In the genomic region with DNA sequence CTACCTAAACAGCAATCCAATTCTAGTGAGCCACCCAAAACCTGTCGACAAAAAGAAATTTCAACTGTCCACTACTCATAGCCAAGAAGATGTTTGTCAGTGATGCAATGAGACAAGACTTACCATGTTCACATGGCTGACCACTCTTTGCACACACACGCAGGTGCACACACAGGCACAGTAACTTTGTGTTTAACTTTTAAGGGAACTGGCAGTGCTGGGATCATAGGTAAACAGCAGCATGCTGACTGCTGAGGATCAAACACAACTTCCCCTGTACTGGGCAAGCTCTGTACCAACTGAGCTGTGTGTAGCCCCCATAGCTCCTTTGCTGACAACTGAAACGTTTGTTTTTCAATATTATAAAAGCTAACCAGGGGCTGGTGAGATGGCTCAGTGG, we compare ENCODE assay signal across 26 mouse cellular contexts. TPM values are rescaled to one million over a fixed set of nuclear protein-coding genes. Genes with fewer than 3 reads are reported as not detected.
DNase-seq lines count a peak whose midpoint lies in the region; ATAC-seq and TF ChIP-seq lines count a peak whose summit lies in the region.
"Had no signal": no experiment of that assay in that cellular context is flagged by ENCODE, and none has a peak within 500 bp of the region (broad histone marks: within the 10 kb centered on the region; RNA-seq: fewer than 3 reads in every experiment).

No protein-coding gene starts in this region.

- H3K4me2 ChIP-seq in hindbrain, embryonic 15.5 days, result no peak overlapping the region
- H3K4me2 ChIP-seq in hindbrain, embryonic 14.5 days (replicated peaks), result no peak overlapping the region
- H3K4me2 ChIP-seq in liver, embryonic 12.5 days, result no peak overlapping the region
- no peak overlapping the region for H3K4me2 ChIP-seq in liver, embryonic 11.5 days
- H3K4me2 ChIP-seq in liver, postnatal 0 days (ENCODE audit: low read depth, low read length), result no peak overlapping the region
- H3K4me2 ChIP-seq: embryonic facial prominence, embryonic 13.5 days; embryonic facial prominence, embryonic 15.5 days; forebrain, embryonic 13.5 days; forebrain, embryonic 15.5 days had no signal

- no peak overlapping the region for H3K4me3 ChIP-seq in hindbrain, embryonic 15.5 days
- no peak overlapping the region for H3K4me3 ChIP-seq in hindbrain, embryonic 14.5 days (replicated peaks; ENCODE audit: low read length)
- H3K4me3 ChIP-seq in liver, embryonic 12.5 days, result no peak overlapping the region
- no peak overlapping the region for H3K4me3 ChIP-seq in liver, embryonic 11.5 days (ENCODE audit: low read depth, low read length)
- H3K4me3 ChIP-seq in liver, postnatal 0 days (ENCODE audit: low read depth, low read length), result no peak overlapping the region
- H3K4me3 ChIP-seq: embryonic facial prominence, embryonic 13.5 days; embryonic facial prominence, embryonic 15.5 days; forebrain, embryonic 13.5 days; forebrain, embryonic 15.5 days had no signal

- no peaks in the 10 kb centered on the region for H3K27me3 ChIP-seq in hindbrain, embryonic 15.5 days
- no peaks in the 10 kb centered on the region for H3K27me3 ChIP-seq in hindbrain, embryonic 14.5 days (ENCODE audit: control insufficient read depth, insufficient read depth, low read length)
- H3K27me3 ChIP-seq in liver, embryonic 12.5 days (replicated peaks), result no peaks in the 10 kb centered on the region
- H3K27me3 ChIP-seq in liver, embryonic 11.5 days (replicated peaks; ENCODE audit: control insufficient read depth, insufficient read depth, low read length), result no peaks in the 10 kb centered on the region
- H3K27me3 ChIP-seq in liver, postnatal 0 days (ENCODE audit: insufficient read depth, low read length), result no peaks in the 10 kb centered on the region
- H3K27me3 ChIP-seq: embryonic facial prominence, embryonic 13.5 days; embryonic facial prominence, embryonic 15.5 days; forebrain, embryonic 13.5 days; forebrain, embryonic 15.5 days had no signal

- ATAC-seq in hindbrain, embryonic 15.5 days (ENCODE audit: low FRiP score, low read depth), result 0 out of 2 replicates have a peak, but pooled peaks have one; percentile 15
- no peak for ATAC-seq in hindbrain, embryonic 14.5 days (ENCODE audit: low FRiP score)
- ATAC-seq in liver, embryonic 12.5 days, result 0 out of 2 replicates have a peak, but pooled peaks have one; percentile 43
- no peak for ATAC-seq in liver, embryonic 11.5 days (replicated peaks; ENCODE audit: low FRiP score)
- peak; percentile 87 for ATAC-seq in liver, postnatal 0 days
- ATAC-seq in erythroblast, adult 5-6 weeks (replicated peaks; ENCODE audit: low FRiP score, poor library complexity, severe bottlenecking), result no peak
- ATAC-seq: forebrain, embryonic 13.5 days; forebrain, embryonic 15.5 days had no signal

- no peak for TF ChIP-seq EP300 in liver, postnatal 0 days (IDR thresholded peaks at IDR 0.05; ENCODE audit: low read depth)

- TF ChIP-seq CTCF in liver, postnatal 0 days (IDR thresholded peaks at IDR 0.05; ENCODE audit: low read depth), result no peak

- no peaks in the 10 kb centered on the region for H3K36me3 ChIP-seq in hindbrain, embryonic 15.5 days
- H3K36me3 ChIP-seq in hindbrain, embryonic 14.5 days (replicated peaks; ENCODE audit: control insufficient read depth, insufficient read depth), result no peaks in the 10 kb centered on the region
- no peaks in the 10 kb centered on the region for H3K36me3 ChIP-seq in liver, embryonic 12.5 days
- H3K36me3 ChIP-seq in liver, embryonic 11.5 days (ENCODE audit: control insufficient read depth, insufficient read depth, low read length), result no peaks in the 10 kb centered on the region
- no peaks in the 10 kb centered on the region for H3K36me3 ChIP-seq in liver, postnatal 0 days (replicated peaks; ENCODE audit: insufficient read depth, low read length)
- H3K36me3 ChIP-seq: embryonic facial prominence, embryonic 13.5 days; embryonic facial prominence, embryonic 15.5 days; forebrain, embryonic 15.5 days had no signal

- no peak overlapping the region for H3K9ac ChIP-seq in hindbrain, embryonic 15.5 days
- no peak overlapping the region for H3K9ac ChIP-seq in hindbrain, embryonic 14.5 days
- no peak overlapping the region for H3K9ac ChIP-seq in liver, embryonic 12.5 days
- H3K9ac ChIP-seq in liver, embryonic 11.5 days (ENCODE audit: low read depth, low read length), result no peak overlapping the region
- H3K9ac ChIP-seq in liver, postnatal 0 days (replicated peaks), result no peak overlapping the region
- H3K9ac ChIP-seq: embryonic facial prominence, embryonic 13.5 days; embryonic facial prominence, embryonic 15.5 days; forebrain, embryonic 13.5 days; forebrain, embryonic 15.5 days had no signal

- no peak overlapping the region for H3K27ac ChIP-seq in hindbrain, embryonic 15.5 days (replicated peaks)
- no peak overlapping the region for H3K27ac ChIP-seq in hindbrain, embryonic 14.5 days
- H3K27ac ChIP-seq in liver, embryonic 12.5 days, result no peak overlapping the region
- no peak overlapping the region for H3K27ac ChIP-seq in liver, embryonic 11.5 days (ENCODE audit: low read depth, low read length)
- H3K27ac ChIP-seq in liver, postnatal 0 days (ENCODE audit: low read depth), result no peak overlapping the region
- H3K27ac ChIP-seq: embryonic facial prominence, embryonic 13.5 days; embryonic facial prominence, embryonic 15.5 days; forebrain, embryonic 13.5 days; forebrain, embryonic 15.5 days had no signal

- DNase-seq in hindbrain, embryonic 14.5 days (ENCODE audit: low spot score), result no peak
- DNase-seq in liver, embryonic 11.5 days (ENCODE audit: low spot score), result no peak
- no peak for DNase-seq in liver, postnatal 0 days
- DNase-seq: adrenal gland, adult 2 months; adrenal gland, postnatal 10 days; adrenal gland, postnatal 25 days; cerebellum, adult 11 months; cerebellum, adult 18-20 months; cerebellum, adult 8-10 months; cerebellum, adult 9-11 months; cerebellum, postnatal 14 days; cerebellum, postnatal 36 days; embryo, embryonic 11 days had no signal

- H3K9me3 ChIP-seq in hindbrain, embryonic 15.5 days, result no peaks in the 10 kb centered on the region
- H3K9me3 ChIP-seq in hindbrain, embryonic 14.5 days (ENCODE audit: control insufficient read depth, low read length), result no peaks in the 10 kb centered on the region
- no peaks in the 10 kb centered on the region for H3K9me3 ChIP-seq in liver, embryonic 12.5 days (replicated peaks)
- no peaks in the 10 kb centered on the region for H3K9me3 ChIP-seq in liver, embryonic 11.5 days (ENCODE audit: control insufficient read depth, low read length)
- H3K9me3 ChIP-seq in liver, postnatal 0 days (ENCODE audit: low read length), result no peaks in the 10 kb centered on the region
- H3K9me3 ChIP-seq: embryonic facial prominence, embryonic 13.5 days; embryonic facial prominence, embryonic 15.5 days; forebrain, embryonic 13.5 days; forebrain, embryonic 15.5 days had no signal

- peaks cover 11% of the 10 kb centered on the region; the same call in 1 of the 2 replicates for H3K4me1 ChIP-seq in hindbrain, embryonic 15.5 days (replicated peaks)
- H3K4me1 ChIP-seq in hindbrain, embryonic 14.5 days (replicated peaks; ENCODE audit: control insufficient read depth, insufficient read depth, low read length), result no peaks in the 10 kb centered on the region
- peaks cover 20% of the 10 kb centered on the region for H3K4me1 ChIP-seq in liver, embryonic 12.5 days
- 0 out of 2 replicates have a peak, but pooled peaks cover 6% of the 10 kb centered on the region for H3K4me1 ChIP-seq in liver, embryonic 11.5 days (replicated peaks; ENCODE audit: control insufficient read depth, insufficient read depth, low read length)
- H3K4me1 ChIP-seq in liver, postnatal 0 days (ENCODE audit: insufficient read depth), result peaks cover 12% of the 10 kb centered on the region

- WGBS in hindbrain, embryonic 15.5 days, result 93% methylated on average over 3 of the region's 3 CpGs
- 90% methylated on average over 3 of the region's 3 CpGs for WGBS in hindbrain, embryonic 14.5 days
- 65% methylated on average over 3 of the region's 3 CpGs for WGBS in liver, embryonic 12.5 days (ENCODE audit: insufficient replicate concordance)
- WGBS in liver, embryonic 11.5 days, result 72% methylated on average over 3 of the region's 3 CpGs
- WGBS in liver, postnatal 0 days (ENCODE audit: insufficient replicate concordance), result 59% methylated on average over 3 of the region's 3 CpGs

RNA-seq across cellular contexts. Expression of a gene that starts 21.3 kb away (rescaled TPM):
- polyA plus RNA-seq in hindbrain, embryonic 15.5 days (2015; fragmentation: Nextera tagmentation; extraction: Ambion mirVana), result 23.1 and 24.8 TPM in 2 replicates
- 34.8 and 36.5 TPM in 2 replicates for polyA plus RNA-seq in hindbrain, embryonic 14.5 days (2014; fragmentation: Nextera tagmentation; extraction: Ambion mirVana)
- 7.1 and 7.9 TPM in 2 replicates for polyA plus RNA-seq in liver, embryonic 12.5 days (2016; fragmentation: Nextera tagmentation; extraction: Ambion mirVana)
- 16.2 and 16.8 TPM in 2 replicates for polyA plus RNA-seq in liver, embryonic 11.5 days (2014; fragmentation: Nextera tagmentation; extraction: Ambion mirVana)
- polyA plus RNA-seq in liver, postnatal 0 days (2015; fragmentation: Nextera tagmentation; extraction: Ambion mirVana), result 3.6 and 4.5 TPM in 2 replicates
- 9.2 and 10.4 TPM in 2 replicates for total RNA-seq in erythroblast, adult 5-6 weeks (2015; ENCODE audit: low replicate concordance)
- total RNA-seq in erythroblast, adult 5-6 weeks (2017; ENCODE audit: low replicate concordance), result 6.4 and 7.8 TPM in 2 replicates

RNA-seq across cellular contexts. Expression of a gene that starts 32.1 kb away (rescaled TPM):
- polyA plus RNA-seq in hindbrain, embryonic 15.5 days (2015; fragmentation: Nextera tagmentation; extraction: Ambion mirVana), result not detected in 2 replicates
- polyA plus RNA-seq in hindbrain, embryonic 14.5 days (2014; fragmentation: Nextera tagmentation; extraction: Ambion mirVana), result not detected in 2 replicates
- polyA plus RNA-seq in liver, embryonic 12.5 days (2016; fragmentation: Nextera tagmentation; extraction: Ambion mirVana), result 0.20 TPM in 1 of 2 replicates, not detected in the other
- polyA plus RNA-seq in liver, embryonic 11.5 days (2014; fragmentation: Nextera tagmentation; extraction: Ambion mirVana), result 0.29 TPM in 1 of 2 replicates, not detected in the other
- 2.0 and 2.2 TPM in 2 replicates for polyA plus RNA-seq in liver, postnatal 0 days (2015; fragmentation: Nextera tagmentation; extraction: Ambion mirVana)
- total RNA-seq in erythroblast, adult 5-6 weeks (2015; ENCODE audit: low replicate concordance), result not detected in 2 replicates
- not detected in 2 replicates for total RNA-seq in erythroblast, adult 5-6 weeks (2017; ENCODE audit: low replicate concordance)
- total RNA-seq: adrenal gland, adult 2 months; adrenal gland, postnatal 10 days; adrenal gland, postnatal 25 days; adrenal gland, postnatal 4 days; common myeloid progenitor, adult 5-6 weeks; MEL had no signal
- polyA plus RNA-seq: adrenal gland, adult 2 months; brain, embryonic 14.5 days; C2C12; forebrain, embryonic 11.5 days; forebrain, embryonic 13.5 days; forebrain, embryonic 15.5 days had no signal

Comparison
In these comparisons a context has a peak if more than half of its experiments do, and no peak if none do; other contexts are left out.
1. ATAC-seq: peak in hindbrain, embryonic 15.5 days (single experiment), liver, embryonic 12.5 days (single experiment) and liver, postnatal 0 days (single experiment); none in hindbrain, embryonic 14.5 days (single experiment), liver, embryonic 11.5 days (single experiment) and erythroblast, adult 5-6 weeks (single experiment).